Mouse (Mus musculus) retina, postnatal 1 day (tissue): ENCODE results near the gene Slc9a1.
A peak's percentile ranks its signal among the peaks of the same experiment; 100 is the strongest.

Experiments used
- DNase-seq: peaks from one replicate; pipeline ENCODE4 v3.0.0-alpha.2; 2012

Gene Slc9a1

DNA sequence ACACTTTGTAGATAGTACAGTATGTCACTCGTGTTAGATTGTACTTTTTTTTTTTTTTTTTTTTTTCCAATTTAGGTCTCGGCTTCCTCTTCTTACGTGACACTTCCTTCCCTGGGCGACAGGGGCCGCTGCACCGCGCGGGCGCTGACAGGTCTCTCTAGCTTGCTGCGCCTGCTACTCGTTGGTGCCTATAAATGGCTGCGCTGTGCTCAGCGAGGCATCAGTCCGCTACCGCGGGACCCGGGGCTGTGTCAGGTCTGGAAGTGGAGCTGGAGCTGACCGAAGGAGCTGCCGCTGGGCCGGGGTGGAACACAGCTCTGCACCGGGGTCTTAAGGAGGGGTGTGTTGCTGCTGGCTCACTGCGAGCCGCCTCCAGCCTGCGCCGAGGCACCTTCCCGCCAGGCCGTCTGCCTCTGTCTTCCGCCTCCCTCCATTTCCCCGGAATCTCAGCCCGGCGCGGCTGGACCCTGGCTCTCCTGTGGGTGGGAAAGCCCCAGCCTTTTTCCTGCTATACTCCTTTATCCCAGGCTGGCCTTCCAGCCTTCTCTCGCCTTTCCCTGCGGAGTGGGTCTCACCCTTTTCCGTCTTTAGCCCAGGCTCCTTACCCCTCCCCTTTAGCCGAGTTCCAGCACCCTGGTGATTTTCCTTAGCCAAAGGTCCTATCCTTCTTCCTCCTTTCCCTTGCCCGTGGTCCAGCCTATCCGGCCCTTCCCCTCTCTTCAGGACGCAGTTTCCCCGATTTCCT, at the start of gene Slc9a1:
TSS of gene Slc9a1 (plus strand) at position 154 of the 745 bp plus-strand sequence.
- DNase-seq, result peak; percentile 94

GRCm38 (mm10) chr4:133328129-133328528, 41.4 kb upstream of the Slc9a1 start:
- DNase-seq, result no peak

DNA sequence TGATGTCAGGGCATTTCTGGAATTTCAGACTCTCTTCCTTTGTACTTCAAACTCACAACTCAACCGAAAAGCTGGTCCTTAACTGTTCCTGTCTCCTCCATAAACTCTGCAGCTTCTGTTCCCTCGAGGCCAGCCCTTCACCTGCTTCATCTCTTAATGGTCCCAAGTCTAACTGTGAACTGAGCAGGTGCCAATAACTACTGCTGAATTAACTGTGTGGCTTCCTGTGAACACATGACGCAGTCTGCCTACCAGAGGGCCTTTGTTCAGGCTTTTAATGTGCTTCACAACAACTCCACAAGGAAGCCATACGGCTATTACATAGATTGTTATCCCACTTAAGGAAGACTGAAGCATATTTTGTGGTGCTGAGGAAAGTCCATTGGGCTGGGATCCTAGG, 39.2 kb upstream of the Slc9a1 start:
- no peak for DNase-seq

DNA sequence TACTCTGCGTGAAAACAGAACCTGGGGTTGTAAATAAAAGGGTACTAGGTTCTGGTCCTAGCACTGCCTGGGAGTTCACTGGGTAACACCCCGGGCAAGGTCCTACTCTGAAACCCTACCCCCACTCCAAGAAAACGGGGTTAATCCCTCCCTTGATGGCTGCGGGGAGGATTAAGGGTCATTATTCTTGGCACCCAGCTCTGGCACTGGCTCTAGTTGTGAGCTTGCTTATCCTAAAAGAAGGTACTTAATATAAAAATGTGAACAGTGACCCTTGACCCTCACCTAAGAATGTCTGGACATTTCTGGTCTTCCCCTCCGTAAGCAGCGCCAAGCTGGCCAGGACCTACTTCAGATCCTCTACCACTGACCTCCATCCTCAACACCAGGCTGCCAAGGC, 36.2 kb upstream of the Slc9a1 start:
- peak; percentile 69 for DNase-seq

DNA sequence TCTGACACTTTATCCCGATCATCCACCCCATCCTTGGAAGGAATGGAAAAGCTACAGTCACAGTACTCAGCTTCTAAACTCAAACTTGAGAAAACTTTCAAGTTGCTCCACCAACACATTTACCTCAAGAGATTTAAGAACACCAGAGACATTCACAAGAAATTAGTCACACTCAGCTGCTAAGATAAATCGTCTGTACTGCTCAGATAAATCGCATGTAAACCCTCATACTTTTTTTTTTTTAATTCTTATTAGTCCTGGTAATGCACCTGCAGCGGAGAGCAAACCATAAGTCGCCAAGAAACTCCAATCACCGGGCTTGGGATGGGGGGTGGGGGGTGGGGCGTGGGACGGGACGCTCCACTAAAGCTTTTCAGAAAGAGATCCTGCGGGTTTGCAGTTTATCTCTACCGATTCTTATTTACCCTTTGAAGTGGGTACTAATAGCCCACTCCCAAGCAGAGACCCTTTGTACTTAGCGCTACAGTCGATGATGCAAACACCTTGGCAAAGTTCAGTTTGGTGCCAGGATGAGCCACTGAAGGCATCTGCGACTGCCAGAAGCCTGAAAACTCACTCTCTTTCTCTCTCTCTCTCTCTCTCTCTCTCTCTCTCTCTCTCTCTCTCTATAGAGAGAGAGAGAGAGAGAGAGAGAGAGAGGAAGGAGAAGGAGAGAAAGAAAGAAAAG, 31.5 kb upstream of the Slc9a1 start:
- DNase-seq, result peak; percentile 31

- DNase-seq, result no peak
These were observed 30.9 kb upstream of the Slc9a1 start for GRCm38 (mm10) chr4:133338521-133339095.

GRCm38 (mm10) chr4:133339148-133339749, 30.3 kb upstream of the Slc9a1 start:
- DNase-seq, result peak; percentile 98

DNA sequence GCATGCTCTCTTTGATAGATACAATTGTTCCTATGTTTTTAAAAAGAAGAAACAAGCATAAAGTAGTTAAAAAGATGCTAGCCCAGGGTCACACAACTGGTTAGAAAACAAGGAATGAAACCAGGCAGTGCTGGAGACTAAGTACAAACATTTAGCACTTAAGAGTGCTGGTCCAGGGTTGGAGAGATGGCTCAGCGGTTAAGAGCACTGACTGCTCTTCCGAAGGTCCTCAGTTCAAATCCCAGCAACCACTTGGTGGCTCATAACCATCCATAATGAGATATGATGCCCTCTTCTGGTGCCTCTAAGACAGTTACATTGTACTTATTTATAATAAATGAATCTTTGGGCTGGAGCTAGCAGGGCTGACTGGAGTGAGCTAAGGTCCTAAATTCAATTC, 29.3 kb upstream of the Slc9a1 start:
- DNase-seq, result no peak

- peak; percentile 80 for DNase-seq
These were observed 25.4 kb upstream of the Slc9a1 start for GRCm38 (mm10) chr4:133344112-133344511.

- no peak for DNase-seq
These were observed 23.8 kb upstream of the Slc9a1 start for GRCm38 (mm10) chr4:133345702-133346101.

DNA sequence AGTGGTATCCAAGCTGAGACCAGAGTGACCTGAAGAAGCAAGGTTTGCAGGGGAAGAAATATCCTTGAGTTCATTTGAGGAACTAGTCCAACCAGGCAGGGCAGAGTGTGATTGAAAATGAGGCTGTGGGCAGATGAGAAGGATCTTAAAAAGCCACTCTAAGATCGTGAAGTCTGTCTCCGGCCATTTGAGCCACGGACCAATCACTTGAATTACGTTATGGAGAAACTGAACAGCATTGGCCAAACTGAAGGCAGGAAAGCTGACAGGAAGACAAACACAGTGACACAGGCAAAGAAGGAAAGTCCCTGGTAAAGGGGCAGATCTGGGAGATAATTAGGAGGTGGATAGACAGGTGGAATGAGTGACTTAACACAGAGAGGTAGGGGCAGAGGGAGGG, 22.9 kb upstream of the Slc9a1 start:
- DNase-seq, result no peak

GRCm38 (mm10) chr4:133347624-133348023, 21.9 kb upstream of the Slc9a1 start:
- no peak for DNase-seq

- DNase-seq, result no peak
These were observed 21.3 kb upstream of the Slc9a1 start for GRCm38 (mm10) chr4:133348051-133348775.

DNA sequence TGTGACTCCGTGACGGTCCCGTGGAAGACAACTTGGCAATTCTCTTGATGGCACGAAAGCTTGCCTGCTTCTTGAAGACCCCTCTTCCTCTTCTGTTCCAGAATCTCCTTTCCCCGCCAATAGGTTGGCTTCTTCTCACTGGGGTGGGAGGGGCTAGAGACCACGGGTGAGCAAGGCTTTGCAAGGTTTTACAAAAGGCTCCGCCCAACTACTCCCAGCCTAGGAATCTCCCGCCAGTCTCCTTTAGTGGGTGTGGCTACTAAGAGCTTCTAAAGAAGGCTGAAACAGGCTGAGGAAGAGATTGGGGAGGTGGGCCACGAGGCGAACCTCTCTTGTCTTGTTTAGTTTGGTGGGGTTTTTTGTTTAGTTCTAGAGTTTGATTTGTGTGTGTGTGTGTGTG, 16.7 kb upstream of the Slc9a1 start:
- no peak for DNase-seq

GRCm38 (mm10) chr4:133353367-133354365, 15.8 kb upstream of the Slc9a1 start, which contains the start of gene Wdtc1:
Gene Wdtc1, minus strand, starts transcription at chr4:133353481.
- no peak for DNase-seq

DNA sequence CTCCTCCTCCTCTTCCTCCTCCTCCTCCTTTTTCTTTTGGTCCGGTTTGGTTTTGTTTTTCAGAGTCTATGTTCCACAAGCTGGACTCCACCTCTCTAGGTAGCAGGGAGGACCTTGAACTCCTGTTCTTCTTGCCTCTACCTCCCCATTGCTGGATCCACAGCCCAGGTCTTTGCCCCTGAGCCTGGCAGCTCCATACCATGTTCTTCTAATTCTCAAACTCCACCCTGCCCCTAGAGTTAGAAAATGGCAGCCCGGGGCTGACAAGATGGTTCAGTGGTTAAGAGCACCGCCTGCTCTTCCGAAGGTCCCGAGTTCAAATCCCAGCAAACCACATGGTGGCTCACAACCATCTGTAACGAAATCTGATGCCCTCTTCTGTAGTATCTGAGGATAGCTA, 14.9 kb upstream of the Slc9a1 start:
- DNase-seq, result no peak

GRCm38 (mm10) chr4:133370298-133371274, 1.1 kb downstream of the Slc9a1 start:
- no peak for DNase-seq

- DNase-seq, result no peak
These were observed 2.2 kb downstream of the Slc9a1 start for GRCm38 (mm10) chr4:133371621-133372277.

- DNase-seq, result no peak
These were observed 2.8 kb downstream of the Slc9a1 start for GRCm38 (mm10) chr4:133372278-133372665.

DNA sequence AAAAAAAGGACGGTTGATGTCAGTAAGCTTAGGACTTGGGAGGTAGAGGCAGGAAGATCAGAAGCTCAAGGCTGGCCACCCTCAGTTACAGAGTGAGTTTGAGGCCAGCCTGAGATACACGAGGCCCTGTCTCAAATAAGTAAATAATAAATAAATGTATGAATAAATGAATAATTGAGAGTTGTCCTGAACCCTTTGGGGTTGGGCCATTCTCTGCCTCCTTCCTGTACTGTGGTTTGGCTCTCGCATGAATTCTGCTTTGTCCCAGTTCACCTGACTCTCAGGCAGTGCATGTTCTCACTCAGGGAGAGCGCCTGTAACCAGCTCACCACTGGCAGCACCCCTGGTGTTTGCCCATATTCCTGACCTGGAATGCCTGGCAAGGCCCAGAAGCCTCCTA, 4.5 kb downstream of the Slc9a1 start:
- no peak for DNase-seq
